Mouse (Mus musculus) R1 (cell line): ENCODE measurements at regions not wholly inside any gene's neighbourhood (a gene's known extent, or its start where the extent isn't known, plus 50 kb on each side); places are given as distances from the start of the nearest gene placed in this dataset.
A peak's percentile ranks its signal among the peaks of the same experiment; 100 is the strongest.

Source experiments
- DNase-seq: peaks from one replicate; pipeline ENCODE4 v3.0.0-alpha.2; 2018; ENCODE audit warnings: low read depth, low spot score

DNA sequence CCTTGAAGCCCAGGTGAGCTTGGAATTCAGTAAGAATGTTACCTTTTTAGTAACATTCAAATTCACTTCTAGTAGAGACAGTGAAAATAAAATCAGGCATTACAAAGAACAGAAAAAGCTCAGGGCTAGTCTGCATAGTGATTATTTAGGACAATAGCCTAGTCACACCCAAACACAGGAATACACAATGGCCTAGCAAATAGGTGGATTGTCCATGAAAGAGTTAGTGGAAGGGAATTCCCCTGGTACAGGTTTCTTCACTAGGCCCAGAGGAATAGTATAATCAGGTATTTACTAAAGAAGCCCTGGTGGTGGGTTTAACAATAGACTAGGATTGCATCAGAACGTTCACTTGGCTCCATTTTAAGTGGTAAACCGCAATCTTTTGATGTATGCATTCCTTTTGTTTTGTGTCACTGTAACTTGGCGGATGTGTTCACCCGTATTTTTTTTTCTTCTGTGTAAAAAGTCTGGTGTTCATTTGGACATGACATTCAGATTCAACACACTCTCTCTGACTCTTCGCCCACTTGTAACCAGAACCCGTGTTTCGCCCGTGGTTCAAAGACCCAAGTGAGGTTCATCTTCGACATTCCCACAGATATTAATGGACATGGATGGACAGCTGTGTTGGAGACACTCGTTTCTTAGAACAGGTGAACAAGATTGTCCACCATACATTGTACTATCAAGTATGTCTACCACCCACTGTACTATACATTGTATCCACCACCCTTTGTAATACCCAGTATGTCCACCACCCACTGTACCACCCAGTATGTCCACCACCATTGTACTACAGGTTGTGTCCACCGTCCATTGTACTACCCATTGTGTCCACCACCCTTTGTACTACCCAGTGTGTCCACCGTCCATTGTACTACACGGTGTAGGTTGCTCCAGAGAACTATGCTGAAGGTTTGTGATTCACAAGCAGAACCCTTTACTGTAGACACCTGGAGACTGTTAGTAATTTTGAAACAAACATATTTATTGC lies 146.9 kb upstream of the Negr1 start:
- peak; percentile 72 for DNase-seq

DNA sequence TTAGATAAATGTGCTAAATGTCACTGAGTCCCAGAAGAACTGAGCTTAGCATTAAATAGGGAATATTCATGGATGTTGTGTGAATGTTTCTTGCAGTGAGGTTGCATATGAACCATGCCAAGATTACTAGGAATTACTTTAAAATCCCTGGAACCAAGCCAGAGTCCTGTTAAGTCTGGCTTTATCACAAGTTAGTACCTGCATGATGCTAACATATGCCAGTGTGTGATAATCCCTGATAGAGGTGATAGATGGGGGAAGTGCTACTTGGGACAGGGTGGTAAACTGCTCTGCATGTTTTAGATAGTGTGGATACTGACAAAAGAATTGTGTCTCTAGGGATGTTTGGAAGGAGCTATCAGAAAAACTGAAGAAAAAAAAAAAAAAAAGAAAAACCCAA lies 143.5 kb upstream of the Negr1 start:
- DNase-seq: no peak

DNA sequence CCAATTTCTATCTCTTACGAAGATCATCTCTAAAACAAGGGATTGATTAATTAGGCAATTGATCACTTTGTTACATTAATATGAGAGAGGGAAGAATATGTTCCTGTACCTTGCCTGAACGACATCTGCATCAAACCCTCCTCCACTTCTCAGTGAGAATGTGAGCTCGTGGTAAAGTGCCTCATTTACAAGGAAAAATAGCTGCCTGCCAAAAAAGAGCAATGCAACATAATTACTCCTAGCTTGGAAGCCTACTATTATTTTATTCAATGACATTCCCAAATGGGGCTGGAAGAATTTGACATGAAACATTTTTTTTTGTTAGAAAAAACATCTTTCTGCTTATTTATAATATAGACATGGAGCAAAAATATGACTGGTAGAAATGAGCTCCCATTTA lies 138.5 kb upstream of the Negr1 start:
- DNase-seq: no peak

DNA sequence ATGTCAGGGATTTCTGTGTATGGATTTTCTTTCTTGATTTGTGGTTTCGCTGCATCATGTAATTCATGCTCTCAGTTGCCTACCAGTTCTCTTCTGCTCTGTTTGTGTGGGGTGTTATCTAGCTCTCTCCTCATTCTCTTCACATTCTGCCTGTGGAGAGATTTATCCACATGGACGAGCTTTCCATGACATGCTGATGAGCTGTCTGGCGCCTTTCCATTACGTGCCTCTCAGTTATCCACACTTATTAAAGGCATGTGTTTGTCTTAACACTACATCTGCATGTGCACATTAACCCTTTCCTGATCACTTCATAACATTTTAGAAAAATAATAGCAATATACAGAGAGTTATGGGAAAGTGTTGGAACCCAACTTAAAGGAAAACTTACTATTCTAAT lies 106.6 kb upstream of the Negr1 start:
- DNase-seq: no peak

DNA sequence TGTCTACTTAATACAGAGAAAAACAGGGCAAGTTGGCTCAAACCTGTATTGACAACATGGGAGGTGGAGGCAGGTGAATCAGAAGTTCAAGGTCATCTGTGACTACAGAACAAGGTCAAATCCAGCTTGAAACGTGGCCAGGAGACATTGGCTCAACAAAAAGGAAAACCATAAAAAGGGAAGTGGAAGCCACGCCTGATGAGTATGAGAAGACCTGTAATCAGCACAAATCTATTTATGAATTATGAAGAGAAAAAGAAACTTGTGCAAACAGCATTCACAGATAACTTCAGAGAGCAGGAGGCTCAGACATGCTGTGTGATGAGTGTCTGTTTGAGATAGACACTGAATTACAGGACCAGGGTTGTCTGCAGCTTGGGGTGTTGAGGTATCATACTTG lies 98.3 kb upstream of the Negr1 start:
- no peak for DNase-seq

DNA sequence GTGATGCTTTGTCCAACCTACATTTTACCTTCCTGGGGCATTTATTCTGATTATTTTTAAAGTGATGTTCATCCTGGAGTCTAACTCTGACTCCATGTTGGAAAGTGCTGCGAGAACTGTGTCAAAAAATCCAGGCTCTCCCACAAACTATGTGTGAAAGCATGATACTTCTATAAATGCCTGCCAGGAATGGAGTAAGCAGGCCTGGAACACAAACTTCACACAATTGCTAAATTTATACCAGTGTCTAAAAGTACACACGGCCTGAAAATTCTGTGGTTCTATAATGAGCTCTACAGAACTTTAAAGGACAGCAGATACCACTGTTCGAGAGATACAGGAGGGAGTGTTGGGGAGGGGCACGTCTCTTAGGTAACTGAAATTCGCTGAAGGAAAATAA lies 96.0 kb upstream of the Negr1 start:
- no peak for DNase-seq

DNA sequence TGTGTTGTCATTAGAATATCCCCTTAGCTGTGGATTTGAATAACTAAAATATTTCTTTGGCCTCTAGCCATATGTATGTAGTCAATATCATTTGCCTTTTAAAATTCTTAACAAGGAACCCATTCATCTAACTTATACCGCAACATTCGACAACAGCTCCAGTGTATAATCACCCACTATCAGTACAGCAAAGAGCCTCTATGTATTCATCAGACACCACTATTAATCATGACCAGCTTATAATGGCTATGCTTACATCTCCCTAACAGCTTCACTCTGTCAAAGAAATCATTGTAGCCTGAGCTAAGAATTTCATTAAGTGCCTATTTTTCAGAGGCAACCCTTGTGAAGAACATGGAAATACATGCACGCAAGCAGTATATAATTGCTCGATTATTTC lies 88.9 kb upstream of the Negr1 start:
- no peak for DNase-seq
